Mouse (Mus musculus): Measurements from ENCODE around the gene Selenov. TPM values are rescaled to one million over a fixed set of nuclear protein-coding genes. Genes with fewer than 3 reads are reported as not detected.

Gene Selenov
- polyA plus RNA-seq (2015; fragmentation: Nextera tagmentation; extraction: Ambion mirVana) = 0.14 and 0.26 TPM in 2 replicates

DNA sequence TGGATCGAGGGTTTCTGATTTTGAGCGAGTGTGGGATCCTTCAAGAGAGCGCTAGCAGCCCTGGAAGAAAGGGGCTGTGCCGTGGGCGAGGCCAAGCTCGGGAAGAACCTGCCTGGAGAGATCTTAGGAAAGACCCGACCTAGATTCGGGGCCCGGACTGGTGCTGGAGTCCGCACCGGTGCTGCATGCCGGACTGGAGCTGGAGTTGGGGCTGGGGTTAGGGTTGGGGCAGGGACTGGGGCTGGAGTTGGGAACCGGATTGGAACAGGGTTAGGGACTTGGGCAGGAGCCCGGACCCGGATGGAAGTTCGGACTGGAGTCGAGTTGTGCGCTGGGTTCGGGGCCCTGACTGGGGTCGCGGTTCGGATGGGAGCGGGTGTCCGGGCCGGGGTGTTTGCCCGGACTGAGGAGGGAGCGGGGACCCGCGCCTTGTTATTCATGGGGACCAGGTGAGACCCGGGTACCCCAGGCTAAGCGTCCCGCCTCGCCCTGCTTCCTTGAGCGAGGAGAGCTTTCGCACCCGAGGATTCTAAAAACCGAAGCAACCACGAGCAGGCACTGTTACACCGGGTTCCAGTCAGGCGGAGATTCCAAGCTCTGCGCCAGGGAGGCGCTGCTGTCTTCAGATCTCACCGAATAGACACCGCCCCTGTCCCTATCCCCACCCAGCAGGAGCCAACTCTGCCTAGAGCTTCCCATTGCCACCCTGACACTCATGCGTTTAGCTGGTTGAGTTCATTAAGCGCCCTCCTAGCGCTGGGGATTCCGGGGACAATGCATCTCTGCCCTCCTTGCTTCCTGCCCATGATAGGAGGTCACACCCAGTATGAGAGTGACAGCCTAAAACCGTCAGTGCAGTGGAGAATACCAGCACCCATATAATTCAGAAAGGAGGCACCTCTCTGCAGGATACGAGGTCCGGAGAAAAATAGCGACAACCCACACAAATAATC is at the start of gene Selenov:
TSS of gene Selenov (minus strand) at position 549 of the 953 bp plus-strand sequence.
- no peaks in the 10 kb centered on the region for H3K36me3 ChIP-seq (ENCODE audit: insufficient read depth, low read length)
- H3K9me3 ChIP-seq (replicated peaks; ENCODE audit: low read length) = no peaks in the 10 kb centered on the region
- peak; percentile 61 for ATAC-seq (replicated peaks; ENCODE audit: low FRiP score, low read depth)
- peak within 1 kb of the TSS; percentile 68 for H3K4me2 ChIP-seq (ENCODE audit: low read length)
- peaks cover 15% of the 10 kb centered on the region; the same call in 1 of the 2 replicates for H3K4me1 ChIP-seq (replicated peaks; ENCODE audit: insufficient read depth, low read length)
- H3K27me3 ChIP-seq (ENCODE audit: insufficient read depth, low read length) = peaks cover 33% of the 10 kb centered on the region
- H3K27ac ChIP-seq = no peak within 1 kb of the TSS
- WGBS = 2% methylated on average over 52 of the region's 52 CpGs
- peak within 1 kb of the TSS; percentile 27; the same call in 1 of the 2 replicates for H3K9ac ChIP-seq (ENCODE audit: low read depth, low read length)
- peak within 1 kb of the TSS; percentile 26 for H3K4me3 ChIP-seq (replicated peaks; ENCODE audit: low read depth, low read length)
- TF ChIP-seq CTCF (IDR thresholded peaks at IDR 0.05; ENCODE audit: low read depth) = peak; percentile 26; the same call in 1 of the 2 replicates
- DNase-seq (ENCODE audit: low spot score) = peak; percentile 76

- Histone ChIP-seq H3K27ac (peak overlapping the region; percentile 87), H3K36me3 (ENCODE audit: insufficient read depth, low read length) (no peaks in the 10 kb centered on the region), H3K4me1 (replicated peaks; ENCODE audit: insufficient read depth, low read length) (0 out of 2 replicates have a peak, but pooled peaks cover 4% of the 10 kb centered on the region), H3K4me3 (replicated peaks; ENCODE audit: low read depth, low read length) (peak overlapping the region; percentile 91), H3K27me3 (ENCODE audit: insufficient read depth, low read length) (no peaks in the 10 kb centered on the region), H3K4me2 (ENCODE audit: low read length) (peak overlapping the region; percentile 64), H3K9me3 (replicated peaks; ENCODE audit: low read length) (no peaks in the 10 kb centered on the region), H3K9ac (ENCODE audit: low read depth, low read length) (peak overlapping the region; percentile 94; the same call in 1 of the 2 replicates)
- peak; percentile 77 for DNase-seq (ENCODE audit: low spot score)
- 67% methylated on average over 19 of the region's 19 CpGs for WGBS
- no peak for ATAC-seq (replicated peaks; ENCODE audit: low FRiP score, low read depth)
- TF ChIP-seq CTCF (IDR thresholded peaks at IDR 0.05; ENCODE audit: low read depth) = peak; percentile 34
These were observed 48.4 kb upstream of the Selenov start for GRCm38 (mm10) chr7:28339213-28339917.

DNA sequence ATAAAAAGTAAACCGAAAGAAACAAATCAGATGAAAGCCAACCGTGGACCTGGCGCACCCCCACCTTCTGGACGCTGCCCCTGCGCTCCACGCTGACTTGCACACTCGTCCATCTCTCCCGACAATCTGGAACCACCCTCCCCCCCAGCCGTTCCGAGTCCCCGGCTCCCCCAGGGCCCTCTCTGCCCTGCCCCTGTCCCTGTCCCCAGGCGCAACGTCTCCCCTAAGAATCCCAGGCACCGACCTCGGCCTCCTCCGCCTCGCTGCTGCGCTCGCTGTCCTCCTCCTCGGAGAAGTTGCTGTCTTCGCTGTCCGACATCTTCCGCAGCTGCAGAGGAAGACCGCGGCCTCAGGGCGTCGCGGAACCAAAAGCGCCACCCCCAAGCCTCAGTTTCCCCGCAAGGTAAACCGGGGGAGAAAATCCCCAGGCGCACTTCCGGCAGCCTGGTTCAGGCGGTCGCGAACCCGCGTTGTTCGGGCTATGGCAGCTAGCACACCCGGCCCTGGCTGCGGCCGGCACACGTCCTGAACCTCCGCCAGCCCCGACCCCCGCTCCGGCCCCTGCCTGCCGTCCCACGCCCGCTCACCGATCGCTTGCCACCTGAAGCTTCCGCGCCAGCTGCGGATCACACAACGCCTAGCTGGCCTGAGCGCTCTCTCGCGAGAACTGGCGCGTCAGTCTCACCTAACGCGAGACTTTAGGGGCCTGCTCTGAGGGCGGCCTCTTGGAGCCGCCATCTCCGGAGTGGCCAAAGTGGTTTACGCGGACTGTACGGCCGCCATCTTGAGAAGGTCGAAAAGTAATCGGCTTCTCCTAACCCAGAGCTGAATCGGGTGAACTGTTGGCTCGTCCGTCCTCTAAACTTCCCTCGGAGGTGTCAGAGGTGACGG is 47.4 kb upstream of the Selenov start, which contains the start of gene Supt5:
TSS of gene Supt5 (minus strand) at position 639 of the 891 bp plus-strand sequence.
- H3K27me3 ChIP-seq (ENCODE audit: insufficient read depth, low read length) = no peaks in the 10 kb centered on the region
- DNase-seq (ENCODE audit: low spot score) (peak; percentile 98), ATAC-seq (replicated peaks; ENCODE audit: low FRiP score, low read depth) (peak; percentile 98)
- H3K4me2 ChIP-seq (ENCODE audit: low read length) = peak within 1 kb of the TSS; percentile 64
- under 1% methylated on average over 77 of the region's 77 CpGs for WGBS
- H3K4me1 ChIP-seq (replicated peaks; ENCODE audit: insufficient read depth, low read length) = 0 out of 2 replicates have a peak, but pooled peaks cover 4% of the 10 kb centered on the region
- peak within 1 kb of the TSS; percentile 94 for H3K9ac ChIP-seq (ENCODE audit: low read depth, low read length)
- no peaks in the 10 kb centered on the region for H3K9me3 ChIP-seq (replicated peaks; ENCODE audit: low read length)
- H3K27ac ChIP-seq = peak within 1 kb of the TSS; percentile 87
- H3K4me3 ChIP-seq (replicated peaks; ENCODE audit: low read depth, low read length) = peak within 1 kb of the TSS; percentile 91
- 0 out of 2 replicates have a peak, but pooled peaks have one; percentile 1 for TF ChIP-seq CTCF (IDR thresholded peaks at IDR 0.05; ENCODE audit: low read depth)
- no peaks in the 10 kb centered on the region for H3K36me3 ChIP-seq (ENCODE audit: insufficient read depth, low read length)

- no peaks in the 10 kb centered on the region for H3K27me3 ChIP-seq (ENCODE audit: insufficient read depth, low read length)
- no peak overlapping the region for H3K4me2 ChIP-seq (ENCODE audit: low read length)
- WGBS = 92% methylated on average over 2 of the region's 2 CpGs
- no peak overlapping the region for H3K27ac ChIP-seq
- H3K36me3 ChIP-seq (ENCODE audit: insufficient read depth, low read length) = peaks cover 10% of the 10 kb centered on the region
- no peak for TF ChIP-seq CTCF (IDR thresholded peaks at IDR 0.05; ENCODE audit: low read depth)
- H3K4me3 ChIP-seq (replicated peaks; ENCODE audit: low read depth, low read length) = no peak overlapping the region
- ATAC-seq (replicated peaks; ENCODE audit: low FRiP score, low read depth) (no peak), DNase-seq (ENCODE audit: low spot score) (no peak)
- no peaks in the 10 kb centered on the region for H3K9me3 ChIP-seq (replicated peaks; ENCODE audit: low read length)
- 0 out of 2 replicates have a peak, but pooled peaks cover 4% of the 10 kb centered on the region for H3K4me1 ChIP-seq (replicated peaks; ENCODE audit: insufficient read depth, low read length)
- H3K9ac ChIP-seq (ENCODE audit: low read depth, low read length) = no peak overlapping the region
These were observed 44.5 kb upstream of the Selenov start for GRCm38 (mm10) chr7:28335471-28335870.

GRCm38 (mm10) chr7:28334534-28334933 is 43.5 kb upstream of the Selenov start:
- no peak for ATAC-seq (replicated peaks; ENCODE audit: low FRiP score, low read depth)
- 0 out of 2 replicates have a peak, but pooled peaks cover 4% of the 10 kb centered on the region for H3K4me1 ChIP-seq (replicated peaks; ENCODE audit: insufficient read depth, low read length)
- H3K9me3 ChIP-seq (replicated peaks; ENCODE audit: low read length) = no peaks in the 10 kb centered on the region
- H3K9ac ChIP-seq (ENCODE audit: low read depth, low read length) = no peak overlapping the region
- peaks cover 20% of the 10 kb centered on the region for H3K36me3 ChIP-seq (ENCODE audit: insufficient read depth, low read length)
- no peak for TF ChIP-seq CTCF (IDR thresholded peaks at IDR 0.05; ENCODE audit: low read depth)
- no peak for DNase-seq (ENCODE audit: low spot score)
- H3K27me3 ChIP-seq (ENCODE audit: insufficient read depth, low read length) = no peaks in the 10 kb centered on the region
- H3K27ac ChIP-seq = no peak overlapping the region
- no peak overlapping the region for H3K4me3 ChIP-seq (replicated peaks; ENCODE audit: low read depth, low read length)
- 87% methylated on average over 4 of the region's 4 CpGs for WGBS
- H3K4me2 ChIP-seq (ENCODE audit: low read length) = no peak overlapping the region

Measured in kidney, postnatal 0 days (tissue).